Mouse (Mus musculus) liver, embryonic 11.5 days (tissue): ENCODE measurements around the gene Ppil2. TPM values are rescaled to one million over a fixed set of nuclear protein-coding genes. Genes with fewer than 3 reads are reported as not detected.

ENCODE experiments used
- ATAC-seq: fragments of 200-750 bp; cut with Nextera tagmentation; replicated peaks from 2 replicates; pipeline ENCODE4 v1.8.0; 2017; ENCODE audit warnings: moderate number of reproducible peaks, mild to moderate bottlenecking, moderate TSS enrichment, moderate library complexity; ENCODE audit not compliant: low FRiP score
- DNase-seq: peaks from one replicate; pipeline ENCODE4 v3.0.0-alpha.2; 2017; ENCODE audit warnings: low spot score
- H3K27ac ChIP-seq: fragments of 300-500 bp; sonication (generic); 2 replicates; pipeline ENCODE4 v1.5.1; 2014; ENCODE audit warnings: mild to moderate bottlenecking, low read depth, low read length, control low read depth
- H3K27me3 ChIP-seq: fragments of 300-500 bp; sonication (generic); replicated peaks from 2 replicates; pipeline ENCODE4 v1.6.1; 2014; ENCODE audit warnings: low read length, mixed read lengths; ENCODE audit not compliant: control insufficient read depth, insufficient read depth
- H3K36me3 ChIP-seq: fragments of 300-500 bp; sonication (generic); 2 replicates; pipeline ENCODE4 v1.6.1; 2014; ENCODE audit warnings: mild to moderate bottlenecking, low read length, moderate library complexity, mixed read lengths; ENCODE audit not compliant: control insufficient read depth, insufficient read depth
- H3K4me1 ChIP-seq: fragments of 300-500 bp; sonication (generic); replicated peaks from 2 replicates; pipeline ENCODE4 v1.6.1; 2014; ENCODE audit warnings: low read length, mixed read lengths; ENCODE audit not compliant: control insufficient read depth, insufficient read depth
- H3K4me2 ChIP-seq: fragments of 300-500 bp; sonication (generic); 2 replicates; pipeline ENCODE4 v1.6.1; 2014; ENCODE audit warnings: mild to moderate bottlenecking, control low read depth, moderate library complexity
- H3K4me3 ChIP-seq: fragments of 300-500 bp; sonication (generic); 2 replicates; pipeline ENCODE4 v1.5.1; 2014; ENCODE audit warnings: low read depth, low read length, control low read depth
- H3K9ac ChIP-seq: fragments of 300-500 bp; sonication (generic); 2 replicates; pipeline ENCODE4 v1.6.1; 2014; ENCODE audit warnings: low read depth, low read length, control low read depth
- H3K9me3 ChIP-seq: fragments of 300-500 bp; sonication (generic); 2 replicates; pipeline ENCODE4 v1.6.1; 2016; ENCODE audit warnings: low read length, inconsistent platforms, mixed read lengths; ENCODE audit not compliant: control insufficient read depth
- WGBS: fragments of 180-500 bp; shearing (Covaris S2); extraction: QIAGEN DNeasy Blood & Tissue Kit; methylation state at CpG from one replicate; pipeline ENCODE4 v1.1.7; 2014; 5-methylcytosine and 5-hydroxymethylcytosine counted together
- polyA plus RNA-seq: library from polyadenylated mRNA; unstranded; fragments of >200 nt; fragmentation: Nextera tagmentation; extraction: Ambion mirVana; gene quantifications from 2 replicates; pipeline ENCODE4 v1.2.1, GENCODE M21; 2014

Gene Ppil2
- polyA plus RNA-seq, 1 experiment from 2014 or later = 111 TPM

GRCm38 (mm10) chr16:17121569-17121968, 10.5 kb upstream of the Ppil2 start:
- H3K27ac ChIP-seq = no peak overlapping the region
- H3K4me3 ChIP-seq = no peak overlapping the region
- WGBS = 75% methylated on average over 14 of the region's 14 CpGs
- peaks cover 13% of the 10 kb centered on the region for H3K4me1 ChIP-seq
- ATAC-seq = no peak
- DNase-seq = no peak
- H3K4me2 ChIP-seq = no peak overlapping the region
- H3K9ac ChIP-seq = no peak overlapping the region
- H3K36me3 ChIP-seq = peaks cover 22% of the 10 kb centered on the region
- no peaks in the 10 kb centered on the region for H3K27me3 ChIP-seq
- no peaks in the 10 kb centered on the region for H3K9me3 ChIP-seq

GRCm38 (mm10) chr16:17117309-17117799, 6.3 kb upstream of the Ppil2 start:
- H3K4me2 ChIP-seq = no peak overlapping the region
- no peaks in the 10 kb centered on the region for H3K9me3 ChIP-seq
- no peak overlapping the region for H3K9ac ChIP-seq
- DNase-seq (no peak), ATAC-seq (no peak)
- H3K36me3 ChIP-seq = peaks cover 26% of the 10 kb centered on the region
- H3K4me1 ChIP-seq = 0 out of 2 replicates have a peak, but pooled peaks cover 2% of the 10 kb centered on the region
- no peak overlapping the region for H3K4me3 ChIP-seq
- no peak overlapping the region for H3K27ac ChIP-seq
- no peaks in the 10 kb centered on the region for H3K27me3 ChIP-seq
- 78% methylated on average over 5 of the region's 5 CpGs for WGBS

GRCm38 (mm10) chr16:17104600-17104999, 6.5 kb downstream of the Ppil2 start:
- no peak overlapping the region for H3K9ac ChIP-seq
- ATAC-seq (no peak), DNase-seq (no peak)
- no peaks in the 10 kb centered on the region for H3K27me3 ChIP-seq
- H3K4me3 ChIP-seq = no peak overlapping the region
- H3K4me1 ChIP-seq = peaks cover 1% of the 10 kb centered on the region; the same call in 1 of the 2 replicates
- WGBS = 88% methylated on average over 4 of the region's 4 CpGs
- no peak overlapping the region for H3K4me2 ChIP-seq
- no peaks in the 10 kb centered on the region for H3K9me3 ChIP-seq
- H3K27ac ChIP-seq = no peak overlapping the region
- peaks cover 33% of the 10 kb centered on the region for H3K36me3 ChIP-seq

GRCm38 (mm10) chr16:17102630-17103220, 8.3 kb downstream of the Ppil2 start:
- Histone ChIP-seq H3K9ac (no peak overlapping the region), H3K4me2 (no peak overlapping the region), H3K9me3 (no peaks in the 10 kb centered on the region), H3K27me3 (no peaks in the 10 kb centered on the region), H3K36me3 (peaks cover 38% of the 10 kb centered on the region), H3K4me3 (no peak overlapping the region), H3K27ac (no peak overlapping the region), H3K4me1 (no peaks in the 10 kb centered on the region)
- DNase-seq (no peak), ATAC-seq (no peak)
- 82% methylated on average over 7 of the region's 7 CpGs for WGBS

GRCm38 (mm10) chr16:17096938-17097337, 14.1 kb downstream of the Ppil2 start:
- peaks cover 51% of the 10 kb centered on the region for H3K36me3 ChIP-seq
- no peaks in the 10 kb centered on the region for H3K4me1 ChIP-seq
- H3K27ac ChIP-seq = no peak overlapping the region
- no peak overlapping the region for H3K9ac ChIP-seq
- no peak for ATAC-seq
- no peak for DNase-seq
- no peak overlapping the region for H3K4me2 ChIP-seq
- WGBS = 84% methylated on average over 3 of the region's 3 CpGs
- no peak overlapping the region for H3K4me3 ChIP-seq
- no peaks in the 10 kb centered on the region for H3K27me3 ChIP-seq
- no peaks in the 10 kb centered on the region for H3K9me3 ChIP-seq

GRCm38 (mm10) chr16:17088346-17088745, 22.7 kb downstream of the Ppil2 start:
- no peaks in the 10 kb centered on the region for H3K27me3 ChIP-seq
- no peak for ATAC-seq
- H3K36me3 ChIP-seq = peaks cover 48% of the 10 kb centered on the region
- H3K4me2 ChIP-seq = no peak overlapping the region
- DNase-seq = no peak
- no peaks in the 10 kb centered on the region for H3K9me3 ChIP-seq
- WGBS = 88% methylated on average over 3 of the region's 3 CpGs
- no peak overlapping the region for H3K9ac ChIP-seq
- no peak overlapping the region for H3K4me3 ChIP-seq
- no peaks in the 10 kb centered on the region for H3K4me1 ChIP-seq
- H3K27ac ChIP-seq = no peak overlapping the region

GRCm38 (mm10) chr16:17086669-17087193, 24.3 kb downstream of the Ppil2 start:
- WGBS = 86% methylated on average over 13 of the region's 13 CpGs
- Histone ChIP-seq H3K9me3 (no peaks in the 10 kb centered on the region), H3K4me1 (no peaks in the 10 kb centered on the region), H3K36me3 (peaks cover 38% of the 10 kb centered on the region), H3K27ac (no peak overlapping the region), H3K4me2 (no peak overlapping the region), H3K9ac (no peak overlapping the region), H3K4me3 (no peak overlapping the region), H3K27me3 (no peaks in the 10 kb centered on the region)
- DNase-seq (no peak), ATAC-seq (no peak)

GRCm38 (mm10) chr16:17086241-17086640, 24.8 kb downstream of the Ppil2 start:
- ATAC-seq = no peak

GRCm38 (mm10) chr16:17085636-17086035, 25.4 kb downstream of the Ppil2 start:
- no peaks in the 10 kb centered on the region for H3K27me3 ChIP-seq
- H3K4me3 ChIP-seq = no peak overlapping the region
- ATAC-seq (no peak), DNase-seq (no peak)
- no peak overlapping the region for H3K9ac ChIP-seq
- no peaks in the 10 kb centered on the region for H3K9me3 ChIP-seq
- no peak overlapping the region for H3K4me2 ChIP-seq
- peaks cover 31% of the 10 kb centered on the region for H3K36me3 ChIP-seq
- H3K27ac ChIP-seq = no peak overlapping the region
- H3K4me1 ChIP-seq = no peaks in the 10 kb centered on the region
- 84% methylated on average over 4 of the region's 4 CpGs for WGBS

More at GRCm38 (mm10) chr16:17086241-17086640, 24.8 kb downstream of the Ppil2 start:
- H3K9ac ChIP-seq = no peak overlapping the region
- no peak overlapping the region for H3K4me2 ChIP-seq
- 85% methylated on average over 3 of the region's 3 CpGs for WGBS
- H3K4me1 ChIP-seq = no peaks in the 10 kb centered on the region
- H3K36me3 ChIP-seq = peaks cover 34% of the 10 kb centered on the region
- no peaks in the 10 kb centered on the region for H3K27me3 ChIP-seq
- DNase-seq = no peak
- H3K9me3 ChIP-seq = no peaks in the 10 kb centered on the region
- no peak overlapping the region for H3K27ac ChIP-seq
- H3K4me3 ChIP-seq = no peak overlapping the region
